10 mouse cellular contexts compared by ENCODE assay signal in the genomic region with DNA sequence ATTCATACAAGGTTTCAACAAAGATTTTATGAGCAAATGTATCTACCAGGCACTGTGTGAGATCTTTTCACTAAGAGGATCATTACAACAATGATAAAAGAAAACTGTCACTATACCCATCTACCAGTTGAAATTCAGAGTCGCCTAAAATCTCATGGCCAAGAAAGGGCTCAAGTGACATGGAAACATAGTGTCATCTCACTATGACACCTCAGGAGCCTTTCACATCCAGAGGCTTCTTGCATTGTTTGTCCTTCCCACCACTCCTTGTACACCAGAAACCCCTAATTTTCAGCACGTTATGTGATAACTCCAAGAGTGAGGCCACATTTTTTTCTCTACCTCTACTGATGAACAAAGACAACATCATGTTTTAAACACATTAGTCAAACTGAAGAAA. TPM values are rescaled to one million over a fixed set of nuclear protein-coding genes. Genes with fewer than 3 reads are reported as not detected.
A peak's percentile ranks its signal among the peaks of the same experiment; 100 is the strongest.
DNase-seq lines count a peak whose midpoint lies in the region; ATAC-seq and TF ChIP-seq lines count a peak whose summit lies in the region.
"Had no signal": no experiment of that assay in that cellular context is flagged by ENCODE, and none has a peak within 500 bp of the region (broad histone marks: within the 10 kb centered on the region; RNA-seq: fewer than 3 reads in every experiment).

No protein-coding gene starts in this region.

- in situ Hi-C loops in CH12.LX (cut with MboI; ENCODE audit: low pct_ligation_motif_present, low pct_unique_long_range_greater_than_20kb, low sequenced_read_pairs): no loop called here

- no peaks in the 10 kb centered on the region for H3K36me3 ChIP-seq in heart, embryonic 11.5 days (ENCODE audit: control insufficient read depth, insufficient read depth, low read length)
- no peaks in the 10 kb centered on the region for H3K36me3 ChIP-seq in liver, adult 2 months (ENCODE audit: control insufficient read depth, insufficient read depth, low read length)
- H3K36me3 ChIP-seq in CH12.LX (replicated peaks in 1 of 2; ENCODE audit: control insufficient read depth in 1 of 2, insufficient read depth in 1 of 2, low read length in 1 of 2): peaks cover 0 to 10% of the 10 kb centered on the region in 2 experiments
- no peaks in the 10 kb centered on the region for H3K36me3 ChIP-seq in liver, embryonic 15.5 days (replicated peaks)
- H3K36me3 ChIP-seq in hindbrain, embryonic 11.5 days (ENCODE audit: control insufficient read depth, insufficient read depth, low read length): no peaks in the 10 kb centered on the region
- H3K36me3 ChIP-seq: hindbrain, embryonic 12.5 days had no signal

- no peaks in the 10 kb centered on the region for H3K9me3 ChIP-seq in heart, embryonic 11.5 days (replicated peaks; ENCODE audit: control insufficient read depth, low read length)
- H3K9me3 ChIP-seq in CH12.LX (replicated peaks; ENCODE audit: low read length): peaks cover 2% of the 10 kb centered on the region
- H3K9me3 ChIP-seq in liver, embryonic 15.5 days (replicated peaks): no peaks in the 10 kb centered on the region
- H3K9me3 ChIP-seq in hindbrain, embryonic 11.5 days (ENCODE audit: control insufficient read depth, low read length): no peaks in the 10 kb centered on the region
- H3K9me3 ChIP-seq: hindbrain, embryonic 12.5 days had no signal

- peak overlapping the region; percentile 43; the same call in 1 of the 2 replicates for H3K9ac ChIP-seq in heart, embryonic 11.5 days (ENCODE audit: low read depth, low read length)
- H3K9ac ChIP-seq in liver, adult 2 months (ENCODE audit: low read depth, low read length): no peak overlapping the region
- H3K9ac ChIP-seq in CH12.LX (ENCODE audit: insufficient read depth, low read depth): peak overlapping the region; percentile 81
- H3K9ac ChIP-seq in liver, embryonic 15.5 days: no peak overlapping the region
- no peak overlapping the region for H3K9ac ChIP-seq in hindbrain, embryonic 11.5 days (ENCODE audit: low read depth, low read length)
- H3K9ac ChIP-seq: hindbrain, embryonic 12.5 days had no signal

- no peak for ATAC-seq in heart, embryonic 11.5 days (replicated peaks; ENCODE audit: insufficient number of reproducible peaks, low FRiP score, low TSS enrichment)
- no peak for ATAC-seq in liver, embryonic 15.5 days (ENCODE audit: insufficient read depth)
- no peak for ATAC-seq in hindbrain, embryonic 11.5 days (ENCODE audit: low FRiP score)

- 48% methylated on average over 2 of the region's 2 CpGs for WGBS in heart, embryonic 11.5 days (ENCODE audit: insufficient replicate concordance)
- 71% methylated on average over 2 of the region's 2 CpGs for WGBS in liver, adult 2 months
- 27% methylated on average over 2 of the region's 2 CpGs for WGBS in liver, embryonic 15.5 days (ENCODE audit: insufficient replicate concordance)
- 80% methylated on average over 2 of the region's 2 CpGs for WGBS in hindbrain, embryonic 11.5 days

- intact Hi-C loops in heart, postnatal 10 days (cut with DNase I): loop anchor here (2.0 to 5.0 kb wide), 2 partner anchors 21 to 116 kb away; a partner anchor contains a TSS

- no peaks in the 10 kb centered on the region for H3K4me1 ChIP-seq in heart, embryonic 11.5 days (ENCODE audit: control insufficient read depth, insufficient read depth, low read length)
- no peaks in the 10 kb centered on the region; the same call in 1 of the 2 replicates for H3K4me1 ChIP-seq in liver, adult 2 months (ENCODE audit: control insufficient read depth, insufficient read depth, low read length)
- peaks cover 10 to 62% of the 10 kb centered on the region in 2 experiments for H3K4me1 ChIP-seq in CH12.LX (ENCODE audit: control insufficient read depth in 1 of 2, insufficient read depth in 2 of 2)
- H3K4me1 ChIP-seq in liver, embryonic 15.5 days (replicated peaks): peaks cover 12% of the 10 kb centered on the region
- no peaks in the 10 kb centered on the region for H3K4me1 ChIP-seq in hindbrain, embryonic 11.5 days (replicated peaks; ENCODE audit: control insufficient read depth, insufficient read depth, low read length)
- H3K4me1 ChIP-seq: hindbrain, embryonic 12.5 days had no signal

- H3K4me3 ChIP-seq in heart, embryonic 11.5 days (ENCODE audit: low read depth, low read length): peak overlapping the region; percentile 41
- peak overlapping the region; percentile 47 for H3K4me3 ChIP-seq in liver, adult 2 months (ENCODE audit: insufficient read depth, low read depth, low read length)
- peak overlapping the region; percentile 51 to 65 (median 59) for H3K4me3 ChIP-seq in CH12.LX (replicated peaks in 1 of 3; ENCODE audit: low read depth in 2 of 3, low read length in 2 of 3, poor library complexity in 1 of 3)
- peak overlapping the region; percentile 31 for H3K4me3 ChIP-seq in liver, embryonic 15.5 days (replicated peaks)
- H3K4me3 ChIP-seq in hindbrain, embryonic 11.5 days (ENCODE audit: low read depth, low read length): no peak overlapping the region
- H3K4me3 ChIP-seq: hindbrain, embryonic 12.5 days had no signal

- TF ChIP-seq EP300 in CH12.LX (IDR thresholded peaks at IDR 0.05; ENCODE audit: low read length): peak; percentile 38; the same call in 1 of the 2 replicates

- no peaks in the 10 kb centered on the region; the same call in 1 of the 2 replicates for H3K79me2 ChIP-seq in liver, adult 2 months (ENCODE audit: control insufficient read depth, insufficient read depth, low read length)
- peaks cover 6% of the 10 kb centered on the region; the same call in 1 of the 2 replicates for H3K79me2 ChIP-seq in CH12.LX (replicated peaks; ENCODE audit: control insufficient read depth, extremely low read depth, insufficient read depth, poor library complexity, severe bottlenecking)

- H3K27me3 ChIP-seq in heart, embryonic 11.5 days (ENCODE audit: control insufficient read depth, insufficient read depth, low read length): no peaks in the 10 kb centered on the region
- H3K27me3 ChIP-seq in liver, adult 2 months (ENCODE audit: control insufficient read depth, insufficient read depth, low read length): no peaks in the 10 kb centered on the region
- no peaks in the 10 kb centered on the region for H3K27me3 ChIP-seq in CH12.LX (replicated peaks)
- no peaks in the 10 kb centered on the region for H3K27me3 ChIP-seq in liver, embryonic 15.5 days
- H3K27me3 ChIP-seq in hindbrain, embryonic 11.5 days (ENCODE audit: control insufficient read depth, insufficient read depth, low read length): no peaks in the 10 kb centered on the region
- H3K27me3 ChIP-seq: hindbrain, embryonic 12.5 days had no signal

- TF ChIP-seq CTCF in liver, adult 2 months (IDR thresholded peaks at IDR 0.05; ENCODE audit: low read depth, low read length): no peak
- TF ChIP-seq CTCF in CH12.LX (conservative IDR thresholded peaks at IDR 0.05 in 1 of 2, IDR thresholded peaks at IDR 0.05 in 1 of 2; ENCODE audit: low read depth in 2 of 2, low read length in 2 of 2): no peak

- dilution Hi-C loops in CH12.LX (cut with MboI; ENCODE audit: extremely low pct_ligation_motif_present, extremely low pct_unique_long_range_greater_than_20kb, low sequenced_read_pairs): no loop called here

- peak overlapping the region; percentile 41; the same call in 1 of the 2 replicates for H3K27ac ChIP-seq in heart, embryonic 11.5 days (ENCODE audit: low read depth, low read length)
- no peak overlapping the region for H3K27ac ChIP-seq in liver, adult 2 months (replicated peaks; ENCODE audit: insufficient read depth, low read depth, low read length)
- H3K27ac ChIP-seq in CH12.LX (ENCODE audit: insufficient read depth, low read depth): no peak overlapping the region
- 0 out of 2 replicates have a peak overlapping the region, but pooled peaks have one; percentile 29 for H3K27ac ChIP-seq in liver, embryonic 15.5 days (replicated peaks)
- H3K27ac ChIP-seq in hindbrain, embryonic 11.5 days (ENCODE audit: low read depth, low read length): no peak overlapping the region
- H3K27ac ChIP-seq: hindbrain, embryonic 12.5 days had no signal

- peak overlapping the region; percentile 60 for H3K4me2 ChIP-seq in heart, embryonic 11.5 days
- H3K4me2 ChIP-seq in CH12.LX (ENCODE audit: insufficient read depth, low read depth, poor library complexity, severe bottlenecking): peak overlapping the region; percentile 99
- H3K4me2 ChIP-seq in liver, embryonic 15.5 days: peak overlapping the region; percentile 36
- H3K4me2 ChIP-seq in hindbrain, embryonic 11.5 days (replicated peaks; ENCODE audit: low read depth, low read length): no peak overlapping the region
- H3K4me2 ChIP-seq: hindbrain, embryonic 12.5 days had no signal

- DNase-seq in heart, postnatal 10 days: no peak
- DNase-seq in liver, adult 2 months (ENCODE audit: extremely low read depth, low read depth, low spot score): no peak
- no peak for DNase-seq in liver
- no peak for DNase-seq in CH12.LX (ENCODE audit: extremely low read depth)
- no peak for DNase-seq in hindbrain, embryonic 11.5 days (ENCODE audit: low spot score)
- no peak for DNase-seq in right cerebral cortex, adult 18-20 months
- DNase-seq: retina, postnatal 1 day had no signal

- no peak for TF ChIP-seq RAD21 in CH12.LX (IDR thresholded peaks at IDR 0.05; ENCODE audit: low read depth, low read length)

- TF ChIP-seq POLR2A in liver, adult 2 months (IDR thresholded peaks at IDR 0.05; ENCODE audit: extremely low read depth, insufficient read depth, low read length): no peak
- no peak for TF ChIP-seq POLR2A in CH12.LX (IDR thresholded peaks at IDR 0.05; ENCODE audit: low read depth, low read length)

TF ChIP-seq in CH12.LX, 34 proteins besides CTCF, POLR2A, EP300 and RAD21 (continues in another document):
- TF ChIP-seq MAFK (IDR thresholded peaks at IDR 0.05; ENCODE audit: insufficient replicate concordance, low read length): no peak
- no peak for TF ChIP-seq JUN (IDR thresholded peaks at IDR 0.05; ENCODE audit: insufficient read depth, low read depth, low read length)
- TF ChIP-seq SMC3 (IDR thresholded peaks at IDR 0.05; ENCODE audit: low read depth, low read length): no peak
- TF ChIP-seq BHLHE40 (IDR thresholded peaks at IDR 0.05; ENCODE audit: low read depth, low read length): no peak
- 0 out of 2 replicates have a peak, but pooled peaks have one; percentile 40 for TF ChIP-seq SIN3A (IDR thresholded peaks at IDR 0.05; ENCODE audit: low read length)
- TF ChIP-seq TBP (conservative IDR thresholded peaks at IDR 0.05; ENCODE audit: low read depth, low read length): no peak
- no peak for TF ChIP-seq KAT2A (IDR thresholded peaks at IDR 0.05; ENCODE audit: insufficient replicate concordance, low read length)
- peak; percentile 25; the same call in 1 of the 2 replicates for TF ChIP-seq MXI1 (IDR thresholded peaks at IDR 0.05; ENCODE audit: low read depth, low read length)

RNA-seq across cellular contexts. Expression of a gene that starts 1.2 kb away (rescaled TPM):
- polyA plus RNA-seq in heart, embryonic 11.5 days (2014; fragmentation: Nextera tagmentation; extraction: Ambion mirVana): 29.2 and 35.4 TPM in 2 replicates
- total RNA-seq in heart, postnatal 10 days (2021): 10 to 100 TPM in 1 of 2 experiments, 1 to 10 TPM in 1; 8.8 to 12.0 TPM
- 3.5 TPM in 2 replicates for total RNA-seq in liver, adult 2 months (2014; rRNA removed)
- 0.68 and 1.1 TPM in 2 replicates for polyA plus RNA-seq in liver, adult 2 months (2012; rRNA removed)
- total RNA-seq in CH12.LX (2012; rRNA removed): 36.9 and 39.2 TPM in 2 replicates
- total RNA-seq in CH12.LX (2014; rRNA removed): 66.8 and 71.8 TPM in 2 replicates
- 65.0 and 70.2 TPM in 2 replicates for polyA plus RNA-seq in CH12.LX (2012; ENCODE audit: insufficient read length, low read depth)
- polyA plus RNA-seq in liver, embryonic 15.5 days (2015; fragmentation: Nextera tagmentation; extraction: Ambion mirVana): 11.1 and 12.0 TPM in 2 replicates
- polyA plus RNA-seq in hindbrain, embryonic 11.5 days (2014; fragmentation: Nextera tagmentation; extraction: Ambion mirVana): 7.3 and 8.3 TPM in 2 replicates

Comparison
In these comparisons a context has a peak if more than half of its experiments do, and no peak if none do; other contexts are left out.
1. H3K27ac ChIP-seq: peak in heart, embryonic 11.5 days (single experiment) and liver, embryonic 15.5 days (single experiment); none in liver, adult 2 months (single experiment), CH12.LX (single experiment) and hindbrain, embryonic 11.5 days (single experiment).
2. H3K9ac ChIP-seq: peak in heart, embryonic 11.5 days (single experiment) and CH12.LX (single experiment); none in liver, adult 2 months (single experiment), liver, embryonic 15.5 days (single experiment) and hindbrain, embryonic 11.5 days (single experiment).